Mouse (Mus musculus) thymus, adult 18-20 months (tissue): ENCODE measurements around the gene Hmgb2.

Source experiments
- DNase-seq, 2 experiments: peaks; one replicate each; pipeline ENCODE4 v3.0.0; 2022; ENCODE audit warnings: mixed read lengths in 2 of 2

Hmgb2 gene

GRCm38 (mm10) chr8:57562741-57563140 is 51.0 kb downstream of the Hmgb2 start:
- DNase-seq: no peak

- DNase-seq: no peak
Measured at GRCm38 (mm10) chr8:57563726-57564125, 52.0 kb downstream of the Hmgb2 start.

- no peak for DNase-seq
Measured at GRCm38 (mm10) chr8:57565039-57565438, 53.3 kb downstream of the Hmgb2 start.
